Mouse (Mus musculus) megakaryocyte progenitor cell, adult 5-6 weeks (primary cell): ENCODE measurements around the gene Mylk3. TPM values are rescaled to one million over a fixed set of nuclear protein-coding genes. Genes with fewer than 3 reads are reported as not detected.
A peak's percentile ranks its signal among the peaks of the same experiment; 100 is the strongest.

ENCODE experiments used
- ATAC-seq: replicated peaks from 2 replicates; pipeline ENCODE4 v1.8.0; 2016; ENCODE audit warnings: mild to moderate bottlenecking, moderate TSS enrichment, inconsistent platforms; ENCODE audit not compliant: poor library complexity
- total RNA-seq, 2 experiments: library from RNA; stranded (forward) in 1 of 2; stranded (reverse) in 1 of 2; fragments of 157-497, 149-512 nt in 1 of 2; fragments of 200-1000 nt in 1 of 2; gene quantifications; 2 replicates each; pipeline versions ENCODE4 v1.2.3 to v1.2.4; 2015 to 2017

Mylk3 gene
- total RNA-seq, 2 experiments from 2014 or later: 2.8 to 4.8 TPM

- no peak for ATAC-seq
These were observed 59.1 kb downstream of the Mylk3 start for GRCm38 (mm10) chr8:85327036-85327435.

GRCm38 (mm10) chr8:85323084-85323483 is 63.1 kb downstream of the Mylk3 start:
- ATAC-seq: peak; percentile 68

GRCm38 (mm10) chr8:85321981-85322380 is 64.2 kb downstream of the Mylk3 start:
- no peak for ATAC-seq

GRCm38 (mm10) chr8:85318534-85318933 is 67.6 kb downstream of the Mylk3 start:
- ATAC-seq: peak; percentile 90

- no peak for ATAC-seq
These were observed 73.1 kb downstream of the Mylk3 start for GRCm38 (mm10) chr8:85313036-85313435.

GRCm38 (mm10) chr8:85311743-85312142 is 74.4 kb downstream of the Mylk3 start:
- peak; percentile 75 for ATAC-seq

GRCm38 (mm10) chr8:85308564-85308963 is 77.6 kb downstream of the Mylk3 start:
- ATAC-seq: no peak

- no peak for ATAC-seq
These were observed 82.6 kb downstream of the Mylk3 start for GRCm38 (mm10) chr8:85303531-85303930.

GRCm38 (mm10) chr8:85302931-85303330 is 83.2 kb downstream of the Mylk3 start:
- no peak for ATAC-seq

GRCm38 (mm10) chr8:85301941-85302340 is 84.2 kb downstream of the Mylk3 start:
- no peak for ATAC-seq

- peak; percentile 89 for ATAC-seq
These were observed 86.6 kb downstream of the Mylk3 start, which contains the start of the genes Orc6 and Vps35 for GRCm38 (mm10) chr8:85299434-85300077. Orc6 (plus strand) TSS chr8:85299632. Vps35 (minus strand) TSS chr8:85299802.

- peak; percentile 37 for ATAC-seq
These were observed 87.3 kb downstream of the Mylk3 start for GRCm38 (mm10) chr8:85298600-85299433.

GRCm38 (mm10) chr8:85286846-85287245 is 99.3 kb downstream of the Mylk3 start:
- peak; percentile 83 for ATAC-seq

Other genes with a start within 250 kb of the Mylk3 start
- gene Cks1brt, start 234.4 kb downstream of the Mylk3 start, total RNA-seq (2015): not detected in 2 replicates
- 0.08 TPM in 1 of 2 replicates, not detected in the other for gene Cks1brt, start 234.4 kb downstream of the Mylk3 start, total RNA-seq (2017)
- not detected in 2 replicates for gene Olfr371, start 160.4 kb downstream of the Mylk3 start, total RNA-seq (2015)
- not detected in 2 replicates for gene Olfr371, start 160.4 kb downstream of the Mylk3 start, total RNA-seq (2017)
- 98.8 and 124 TPM in 2 replicates for gene Orc6, start 86.7 kb downstream of the Mylk3 start, total RNA-seq (2015)
- gene Orc6, start 86.7 kb downstream of the Mylk3 start, total RNA-seq (2017): 91.7 and 102 TPM in 2 replicates
- 140 and 146 TPM in 2 replicates for gene Vps35, start 86.5 kb downstream of the Mylk3 start, total RNA-seq (2015)
- gene Vps35, start 86.5 kb downstream of the Mylk3 start, total RNA-seq (2017): 123 and 137 TPM in 2 replicates
- 33.6 and 42.2 TPM in 2 replicates for gene 4921524J17Rik, start 46.5 kb upstream of the Mylk3 start, total RNA-seq (2015)
- 58.3 and 61.4 TPM in 2 replicates for gene 4921524J17Rik, start 46.5 kb upstream of the Mylk3 start, total RNA-seq (2017)
- 2.5 and 3.5 TPM in 2 replicates for gene Gpt2, start 106.2 kb upstream of the Mylk3 start, total RNA-seq (2015)
- 4.6 and 5.3 TPM in 2 replicates for gene Gpt2, start 106.2 kb upstream of the Mylk3 start, total RNA-seq (2017)
- 127 and 139 TPM in 2 replicates for gene Dnaja2, start 169.0 kb upstream of the Mylk3 start, total RNA-seq (2015)
- 121 and 143 TPM in 2 replicates for gene Dnaja2, start 169.0 kb upstream of the Mylk3 start, total RNA-seq (2017)